Mouse (Mus musculus) limb, embryonic 11.5 days (tissue): ENCODE data around the gene Ilf3. TPM values are rescaled to one million over a fixed set of nuclear protein-coding genes. Genes with fewer than 3 reads are reported as not detected.
A peak's percentile ranks its signal among the peaks of the same experiment; 100 is the strongest.

Experiments used
- ATAC-seq: fragments of 200-750 bp; cut with Nextera tagmentation; 2 replicates; pipeline ENCODE4 v1.8.0; 2017; ENCODE audit warnings: low read depth; ENCODE audit not compliant: insufficient number of reproducible peaks, low FRiP score, low TSS enrichment
- DNase-seq: peaks from one replicate; pipeline ENCODE4 v3.0.0-alpha.2; 2015; ENCODE audit warnings: low spot score
- H3K27ac ChIP-seq: fragments of 300-500 bp; sonication (generic); replicated peaks from 2 replicates; pipeline ENCODE4 v1.5.1; 2014; ENCODE audit warnings: low read depth, mild to moderate bottlenecking, low read length
- H3K27me3 ChIP-seq: fragments of 300-500 bp; sonication (generic); 2 replicates; pipeline ENCODE4 v1.6.1; 2014; ENCODE audit warnings: mild to moderate bottlenecking, low read length, mixed read lengths; ENCODE audit not compliant: control insufficient read depth, insufficient read depth
- H3K36me3 ChIP-seq: fragments of 300-500 bp; sonication (generic); 2 replicates; pipeline ENCODE4 v1.6.1; 2014; ENCODE audit warnings: mild to moderate bottlenecking, low read length, moderate library complexity, mixed read lengths; ENCODE audit not compliant: control insufficient read depth, insufficient read depth
- H3K4me1 ChIP-seq: fragments of 300-500 bp; sonication (generic); 2 replicates; pipeline ENCODE4 v1.6.1; 2014; ENCODE audit warnings: low read length, mixed read lengths; ENCODE audit not compliant: control insufficient read depth, insufficient read depth
- H3K4me2 ChIP-seq: fragments of 300-500 bp; sonication (generic); 2 replicates; pipeline ENCODE4 v1.6.1; 2014; ENCODE audit warnings: low read depth, mild to moderate bottlenecking, moderate library complexity; ENCODE audit not compliant: severe bottlenecking
- H3K4me3 ChIP-seq: fragments of 300-500 bp; sonication (generic); 2 replicates; pipeline ENCODE4 v1.5.1; 2014; ENCODE audit warnings: low read depth, low read length
- H3K9ac ChIP-seq: fragments of 300-500 bp; sonication (generic); 2 replicates; pipeline ENCODE4 v1.6.1; 2014; ENCODE audit warnings: mild to moderate bottlenecking, low read length
- H3K9me3 ChIP-seq: fragments of 300-500 bp; sonication (generic); 2 replicates; pipeline ENCODE4 v1.6.1; 2016; ENCODE audit warnings: low read length; ENCODE audit not compliant: control insufficient read depth
- WGBS: fragments of 180-500 bp; shearing (Covaris S2); extraction: QIAGEN DNeasy Blood & Tissue Kit; methylation state at CpG from one replicate; pipeline ENCODE4 v1.1.7; 2014; 5-methylcytosine and 5-hydroxymethylcytosine counted together
- polyA plus RNA-seq: library from polyadenylated mRNA; unstranded; fragments of >200 nt; fragmentation: Nextera tagmentation; extraction: Ambion mirVana; gene quantifications from 2 replicates; pipeline ENCODE4 v1.2.1, GENCODE M21; 2014

Gene Ilf3
- polyA plus RNA-seq, 1 experiment from 2014 or later: 268 TPM

- ATAC-seq (no peak), DNase-seq (no peak)
- Histone ChIP-seq H3K4me2 (no peak overlapping the region), H3K4me3 (no peak overlapping the region), H3K9ac (no peak overlapping the region), H3K4me1 (peaks cover 6% of the 10 kb centered on the region; the same call in 1 of the 2 replicates), H3K27me3 (no peaks in the 10 kb centered on the region), H3K36me3 (peaks cover 10% of the 10 kb centered on the region; the same call in 1 of the 2 replicates), H3K27ac (no peak overlapping the region), H3K9me3 (no peaks in the 10 kb centered on the region)
- WGBS: 89% methylated on average over 4 of the region's 4 CpGs
Measured at GRCm38 (mm10) chr9:21351702-21352377, 15.8 kb upstream of the Ilf3 start.

- Histone ChIP-seq H3K27me3 (no peaks in the 10 kb centered on the region), H3K4me2 (no peak overlapping the region), H3K4me1 (peaks cover 6% of the 10 kb centered on the region; the same call in 1 of the 2 replicates), H3K27ac (0 out of 2 replicates have a peak overlapping the region, but pooled peaks have one; percentile 8), H3K9me3 (no peaks in the 10 kb centered on the region), H3K9ac (no peak overlapping the region), H3K36me3 (peaks cover 10% of the 10 kb centered on the region; the same call in 1 of the 2 replicates), H3K4me3 (no peak overlapping the region)
- no peak for DNase-seq
- ATAC-seq: no peak
- WGBS: 43% methylated on average over 20 of the region's 20 CpGs
Measured at GRCm38 (mm10) chr9:21352463-21353372, 15.0 kb upstream of the Ilf3 start.

- no peaks in the 10 kb centered on the region for H3K9me3 ChIP-seq
- 58% methylated on average over 2 of the region's 2 CpGs for WGBS
- no peak overlapping the region for H3K27ac ChIP-seq
- DNase-seq: no peak
- H3K9ac ChIP-seq: no peak overlapping the region
- no peak for ATAC-seq
- H3K4me1 ChIP-seq: peaks cover 6% of the 10 kb centered on the region; the same call in 1 of the 2 replicates
- H3K36me3 ChIP-seq: peaks cover 7% of the 10 kb centered on the region; the same call in 1 of the 2 replicates
- H3K4me2 ChIP-seq: no peak overlapping the region
- H3K27me3 ChIP-seq: no peaks in the 10 kb centered on the region
- no peak overlapping the region for H3K4me3 ChIP-seq
Measured at GRCm38 (mm10) chr9:21353373-21353686, 14.3 kb upstream of the Ilf3 start.

- Histone ChIP-seq H3K4me1 (peaks cover 6% of the 10 kb centered on the region; the same call in 1 of the 2 replicates), H3K36me3 (peaks cover 7% of the 10 kb centered on the region; the same call in 1 of the 2 replicates), H3K9ac (no peak overlapping the region), H3K4me3 (no peak overlapping the region), H3K4me2 (no peak overlapping the region), H3K9me3 (no peaks in the 10 kb centered on the region), H3K27ac (no peak overlapping the region), H3K27me3 (no peaks in the 10 kb centered on the region)
- ATAC-seq (no peak), DNase-seq (no peak)
- 91% methylated on average over 6 of the region's 6 CpGs for WGBS
Measured at GRCm38 (mm10) chr9:21354796-21355195, 12.9 kb upstream of the Ilf3 start.

DNA sequence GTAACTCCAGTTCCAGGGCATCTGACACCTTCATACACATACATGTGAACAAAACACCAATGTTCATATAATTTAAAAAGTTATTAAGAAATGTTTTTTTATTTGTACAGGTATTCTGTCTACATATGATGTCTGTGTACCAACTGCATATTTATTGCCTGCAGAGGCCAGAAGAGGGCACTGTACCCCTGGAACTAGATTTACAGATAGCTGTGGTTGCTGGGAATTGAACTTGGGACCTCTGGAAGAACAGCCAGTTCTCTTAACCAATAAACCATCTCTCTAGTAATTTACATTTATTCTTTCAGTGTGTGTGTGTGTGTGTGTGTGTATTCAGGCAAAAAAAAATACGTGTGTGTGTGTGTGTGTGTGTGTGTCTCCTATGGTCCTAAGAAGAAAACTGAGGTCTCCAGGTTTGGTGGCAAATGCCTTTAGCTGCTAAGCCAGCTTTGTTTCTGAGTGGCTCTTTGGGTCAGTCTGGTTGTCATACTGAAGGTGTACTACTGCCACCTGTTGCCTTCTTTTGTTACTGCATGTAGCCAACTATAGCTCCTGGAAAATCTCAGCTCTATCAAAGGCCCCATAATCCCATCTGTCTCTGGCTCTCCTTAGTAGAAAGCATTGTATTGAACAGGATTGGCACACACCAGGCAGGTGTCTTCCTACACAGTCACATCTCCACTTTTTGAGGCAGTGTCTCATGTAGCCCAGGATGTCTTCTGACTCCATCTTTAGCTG is 10.5 kb upstream of the Ilf3 start:
- H3K4me3 ChIP-seq: no peak overlapping the region
- DNase-seq: peak; percentile 79
- peaks cover 6% of the 10 kb centered on the region; the same call in 1 of the 2 replicates for H3K4me1 ChIP-seq
- peak; percentile 59; the same call in 1 of the 2 replicates for ATAC-seq
- no peaks in the 10 kb centered on the region for H3K9me3 ChIP-seq
- H3K36me3 ChIP-seq: peaks cover 2% of the 10 kb centered on the region; the same call in 1 of the 2 replicates
- H3K9ac ChIP-seq: no peak overlapping the region
- no peak overlapping the region for H3K27ac ChIP-seq
- no peak overlapping the region for H3K4me2 ChIP-seq
- H3K27me3 ChIP-seq: no peaks in the 10 kb centered on the region
- WGBS: 0% methylated on average over 1 of the region's 1 CpGs

GRCm38 (mm10) chr9:21366541-21367220 is 990 bp upstream of the Ilf3 start:
- no peak for ATAC-seq
- peak overlapping the region; percentile 51; the same call in 1 of the 2 replicates for H3K9ac ChIP-seq
- WGBS: 38% methylated on average over 14 of the region's 14 CpGs

GRCm38 (mm10) chr9:21368131-21368584 is 487 bp downstream of the Ilf3 start:
- Histone ChIP-seq H3K9ac (peak overlapping the region; percentile 76), H3K4me1 (peaks cover 6% of the 10 kb centered on the region; the same call in 1 of the 2 replicates), H3K9me3 (no peaks in the 10 kb centered on the region), H3K4me3 (peak overlapping the region; percentile 63), H3K36me3 (peaks cover 7% of the 10 kb centered on the region), H3K27ac (peak overlapping the region; percentile 84), H3K27me3 (no peaks in the 10 kb centered on the region), H3K4me2 (peak overlapping the region; percentile 76)
- ATAC-seq: peak; percentile 46
- DNase-seq: peak; percentile 87
- under 1% methylated on average over 37 of the region's 38 CpGs for WGBS

More at GRCm38 (mm10) chr9:21366541-21367220, 990 bp upstream of the Ilf3 start:
- Histone ChIP-seq H3K27ac (peak overlapping the region; percentile 58; the same call in 1 of the 2 replicates), H3K9me3 (no peaks in the 10 kb centered on the region), H3K27me3 (0 out of 2 replicates have a peak, but pooled peaks cover 3% of the 10 kb centered on the region), H3K4me3 (peak overlapping the region; percentile 24; the same call in 1 of the 2 replicates), H3K4me2 (peak overlapping the region; percentile 47), H3K36me3 (no peaks in the 10 kb centered on the region), H3K4me1 (peaks cover 6% of the 10 kb centered on the region; the same call in 1 of the 2 replicates)
- peak; percentile 73 for DNase-seq
